Mouse (Mus musculus): ENCODE measurements around the gene Nek5.

The Nek5 gene

GRCm38 (mm10) chr8:22132062-22132461, 7.2 kb upstream of the Nek5 start:
- in situ Hi-C loops (cut with MboI; ENCODE audit: low pct_unique_long_range_greater_than_20kb in 1 of 2, low sequenced_read_pairs in 2 of 2, unreplicated experiment in 1 of 2), result no loop called here

GRCm38 (mm10) chr8:22107020-22107419, 17.8 kb downstream of the Nek5 start:
- in situ Hi-C loops (cut with MboI; ENCODE audit: low pct_unique_long_range_greater_than_20kb in 1 of 2, low sequenced_read_pairs in 2 of 2, unreplicated experiment in 1 of 2), result no loop called here

- in situ Hi-C loops (cut with MboI; ENCODE audit: low pct_unique_long_range_greater_than_20kb in 1 of 2, low sequenced_read_pairs in 2 of 2, unreplicated experiment in 1 of 2), result no loop called here
These were observed 33.3 kb downstream of the Nek5 start for GRCm38 (mm10) chr8:22091568-22091967.

- in situ Hi-C loops (cut with MboI; ENCODE audit: low pct_unique_long_range_greater_than_20kb in 1 of 2, low sequenced_read_pairs in 2 of 2, unreplicated experiment in 1 of 2), result no loop called here
These were observed 35.6 kb downstream of the Nek5 start for GRCm38 (mm10) chr8:22089226-22089625.

GRCm38 (mm10) chr8:22079313-22080007, 45.4 kb downstream of the Nek5 start:
- in situ Hi-C loops (cut with MboI; ENCODE audit: low pct_unique_long_range_greater_than_20kb in 1 of 2, low sequenced_read_pairs in 2 of 2, unreplicated experiment in 1 of 2), result loop anchor here in 1 of 2 experiments (5.0 kb wide), 1 partner anchor 48 kb away; the partner anchor contains the start of gene Nek5

- in situ Hi-C loops (cut with MboI; ENCODE audit: low pct_unique_long_range_greater_than_20kb in 1 of 2, low sequenced_read_pairs in 2 of 2, unreplicated experiment in 1 of 2), result no loop called here
These were observed 63.7 kb downstream of the Nek5 start for GRCm38 (mm10) chr8:22061126-22061525.

- in situ Hi-C loops (cut with MboI; ENCODE audit: low pct_unique_long_range_greater_than_20kb in 1 of 2, low sequenced_read_pairs in 2 of 2, unreplicated experiment in 1 of 2), result no loop called here
These were observed 64.4 kb downstream of the Nek5 start, which contains the start of gene Alg11 for GRCm38 (mm10) chr8:22060446-22060889. Gene Alg11, plus strand, starts transcription at chr8:22060721.

- in situ Hi-C loops (cut with MboI; ENCODE audit: low pct_unique_long_range_greater_than_20kb in 1 of 2, low sequenced_read_pairs in 2 of 2, unreplicated experiment in 1 of 2), result no loop called here
These were observed 64.9 kb downstream of the Nek5 start, which contains the start of gene Atp7b for GRCm38 (mm10) chr8:22059821-22060445. Gene Atp7b, minus strand, starts transcription at chr8:22060305.

- in situ Hi-C loops (cut with MboI; ENCODE audit: low pct_unique_long_range_greater_than_20kb in 1 of 2, low sequenced_read_pairs in 2 of 2, unreplicated experiment in 1 of 2), result no loop called here
These were observed 65.6 kb downstream of the Nek5 start for GRCm38 (mm10) chr8:22059153-22059738.

GRCm38 (mm10) chr8:22058368-22058767, 66.5 kb downstream of the Nek5 start:
- in situ Hi-C loops (cut with MboI; ENCODE audit: low pct_unique_long_range_greater_than_20kb in 1 of 2, low sequenced_read_pairs in 2 of 2, unreplicated experiment in 1 of 2), result no loop called here

- in situ Hi-C loops (cut with MboI; ENCODE audit: low pct_unique_long_range_greater_than_20kb in 1 of 2, low sequenced_read_pairs in 2 of 2, unreplicated experiment in 1 of 2), result no loop called here
These were observed 68.0 kb downstream of the Nek5 start for GRCm38 (mm10) chr8:22056850-22057249.

GRCm38 (mm10) chr8:22055492-22055877, 69.4 kb downstream of the Nek5 start:
- in situ Hi-C loops (cut with MboI; ENCODE audit: low pct_unique_long_range_greater_than_20kb in 1 of 2, low sequenced_read_pairs in 2 of 2, unreplicated experiment in 1 of 2), result no loop called here

- in situ Hi-C loops (cut with MboI; ENCODE audit: low pct_unique_long_range_greater_than_20kb in 1 of 2, low sequenced_read_pairs in 2 of 2, unreplicated experiment in 1 of 2), result no loop called here
These were observed 70.0 kb downstream of the Nek5 start for GRCm38 (mm10) chr8:22054674-22055491.

GRCm38 (mm10) chr8:22047699-22048464, 77.0 kb downstream of the Nek5 start:
- in situ Hi-C loops (cut with MboI; ENCODE audit: low pct_unique_long_range_greater_than_20kb in 1 of 2, low sequenced_read_pairs in 2 of 2, unreplicated experiment in 1 of 2), result no loop called here

GRCm38 (mm10) chr8:22043706-22044105, 81.1 kb downstream of the Nek5 start:
- in situ Hi-C loops (cut with MboI; ENCODE audit: low pct_unique_long_range_greater_than_20kb in 1 of 2, low sequenced_read_pairs in 2 of 2, unreplicated experiment in 1 of 2), result no loop called here

GRCm38 (mm10) chr8:22042515-22042914, 82.3 kb downstream of the Nek5 start:
- in situ Hi-C loops (cut with MboI; ENCODE audit: low pct_unique_long_range_greater_than_20kb in 1 of 2, low sequenced_read_pairs in 2 of 2, unreplicated experiment in 1 of 2), result no loop called here

GRCm38 (mm10) chr8:22040153-22040509, 84.7 kb downstream of the Nek5 start:
- in situ Hi-C loops (cut with MboI; ENCODE audit: low pct_unique_long_range_greater_than_20kb in 1 of 2, low sequenced_read_pairs in 2 of 2, unreplicated experiment in 1 of 2), result no loop called here

GRCm38 (mm10) chr8:22039468-22040152, 85.2 kb downstream of the Nek5 start:
- in situ Hi-C loops (cut with MboI; ENCODE audit: low pct_unique_long_range_greater_than_20kb in 1 of 2, low sequenced_read_pairs in 2 of 2, unreplicated experiment in 1 of 2), result no loop called here

Data from mouse embryonic stem cell (cell line).